Comparison of ENCODE assay signal across 8 mouse cellular contexts in genomic region chr14:59440039-59440438, GRCm38 (mm10). TPM values are rescaled to one million over a fixed set of nuclear protein-coding genes. Genes with fewer than 3 reads are reported as not detected.
DNase-seq lines count a peak whose midpoint lies in the region; ATAC-seq and TF ChIP-seq lines count a peak whose summit lies in the region.

No protein-coding gene starts in this region.

- H3K4me2 ChIP-seq in heart, embryonic 16.5 days (ENCODE audit: low read depth, low read length), result peak overlapping the region; percentile 94
- peak overlapping the region; percentile 77 for H3K4me2 ChIP-seq in forebrain, postnatal 0 days (ENCODE audit: low read depth)
- H3K4me2 ChIP-seq in midbrain, embryonic 12.5 days (replicated peaks), result peak overlapping the region; percentile 74

- H3K9me3 ChIP-seq in heart, embryonic 16.5 days (replicated peaks; ENCODE audit: control insufficient read depth, low read length), result no peaks in the 10 kb centered on the region
- H3K9me3 ChIP-seq in G1E (replicated peaks), result no peaks in the 10 kb centered on the region
- H3K9me3 ChIP-seq in forebrain, postnatal 0 days (ENCODE audit: low read length), result no peaks in the 10 kb centered on the region
- no peaks in the 10 kb centered on the region for H3K9me3 ChIP-seq in midbrain, embryonic 12.5 days

- peaks cover 5% of the 10 kb centered on the region; the same call in 1 of the 2 replicates for H3K4me1 ChIP-seq in heart, embryonic 16.5 days (ENCODE audit: control insufficient read depth, insufficient read depth, low read length)
- H3K4me1 ChIP-seq in G1E (ENCODE audit: insufficient read depth, low read depth, low read length), result peaks cover 16% of the 10 kb centered on the region
- H3K4me1 ChIP-seq in forebrain, postnatal 0 days (ENCODE audit: insufficient read depth), result no peaks in the 10 kb centered on the region
- peaks cover 7% of the 10 kb centered on the region for H3K4me1 ChIP-seq in midbrain, embryonic 12.5 days

- ATAC-seq in heart, embryonic 16.5 days (replicated peaks; ENCODE audit: extremely low read depth, insufficient read depth, low FRiP score), result no peak
- no peak for ATAC-seq in G1E (ENCODE audit: extremely low read depth, insufficient number of reproducible peaks, low FRiP score, poor library complexity, severe bottlenecking)
- no peak for ATAC-seq in forebrain, postnatal 0 days
- no peak for ATAC-seq in midbrain, embryonic 12.5 days (ENCODE audit: low FRiP score, low read depth)

- no peaks in the 10 kb centered on the region for H3K36me3 ChIP-seq in heart, embryonic 16.5 days (ENCODE audit: control insufficient read depth, insufficient read depth)
- H3K36me3 ChIP-seq in G1E (replicated peaks), result peaks cover 15% of the 10 kb centered on the region
- no peaks in the 10 kb centered on the region for H3K36me3 ChIP-seq in forebrain, postnatal 0 days (ENCODE audit: insufficient read depth)
- H3K36me3 ChIP-seq in midbrain, embryonic 12.5 days, result no peaks in the 10 kb centered on the region

- peak overlapping the region; percentile 95 for H3K9ac ChIP-seq in heart, embryonic 16.5 days (ENCODE audit: low read length)
- peak overlapping the region; percentile 66 for H3K9ac ChIP-seq in forebrain, postnatal 0 days
- H3K9ac ChIP-seq in midbrain, embryonic 12.5 days (replicated peaks), result peak overlapping the region; percentile 75

- no peak for DNase-seq in heart, adult 8-10 months (ENCODE audit: low spot score)
- DNase-seq in G1E (ENCODE audit: low spot score), result no peak
- DNase-seq in forebrain, postnatal 0 days, result no peak
- no peak for DNase-seq in thymus, postnatal 36 days
- no peak for DNase-seq in layer of hippocampus, adult 11-12 months (ENCODE audit: low spot score)
- DNase-seq in frontal cortex, postnatal 36 days (ENCODE audit: low spot score in 2 of 2), result no peak

- WGBS in heart, embryonic 16.5 days, result 8% methylated on average over 7 of the region's 7 CpGs
- WGBS in forebrain, postnatal 0 days, result 20% methylated on average over 7 of the region's 7 CpGs
- WGBS in midbrain, embryonic 12.5 days, result 15% methylated on average over 7 of the region's 7 CpGs

- no peak overlapping the region for H3K27ac ChIP-seq in heart, embryonic 16.5 days (ENCODE audit: low read length)
- no peak overlapping the region for H3K27ac ChIP-seq in forebrain, postnatal 0 days (ENCODE audit: low read depth, low read length)
- no peak overlapping the region for H3K27ac ChIP-seq in midbrain, embryonic 12.5 days (replicated peaks)

- no peaks in the 10 kb centered on the region for H3K27me3 ChIP-seq in heart, embryonic 16.5 days (ENCODE audit: control insufficient read depth, insufficient read depth, low read length)
- H3K27me3 ChIP-seq in G1E (ENCODE audit: insufficient read depth, low read length), result no peaks in the 10 kb centered on the region
- no peaks in the 10 kb centered on the region for H3K27me3 ChIP-seq in forebrain, postnatal 0 days (ENCODE audit: insufficient read depth, low read length)
- no peaks in the 10 kb centered on the region for H3K27me3 ChIP-seq in midbrain, embryonic 12.5 days

- H3K4me3 ChIP-seq in heart, embryonic 16.5 days (ENCODE audit: low read length), result peak overlapping the region; percentile 95
- H3K4me3 ChIP-seq in G1E (ENCODE audit: low read depth, low read length), result peak overlapping the region; percentile 86
- peak overlapping the region; percentile 88 for H3K4me3 ChIP-seq in forebrain, postnatal 0 days (ENCODE audit: low read depth, low read length)
- peak overlapping the region; percentile 72 for H3K4me3 ChIP-seq in midbrain, embryonic 12.5 days

- no peak for TF ChIP-seq CTCF in G1E (IDR thresholded peaks at IDR 0.05; ENCODE audit: low read depth, low read length)
- TF ChIP-seq CTCF in forebrain, postnatal 0 days (IDR thresholded peaks at IDR 0.05; ENCODE audit: low read depth), result no peak

RNA-seq across cellular contexts. Expression of gene Setdb2, which starts 0.6 kb away (rescaled TPM):
- polyA plus RNA-seq in heart, embryonic 16.5 days (2015; fragmentation: Nextera tagmentation; extraction: Ambion mirVana), result 5.8 and 6.2 TPM in 2 replicates
- 10 to 100 TPM in 1 of 4 experiments, 1 to 10 TPM in 3; 6.7 to 10.8 (median 7.6) TPM for total RNA-seq in heart, adult 8-10 months (2022)
- 53.7 and 57.9 TPM in 2 replicates for total RNA-seq in G1E (2014; fragmentation: Nextera tagmentation)
- 29.9 and 31.5 TPM in 2 replicates for total RNA-seq in G1E (2017)
- 6.8 and 9.1 TPM in 2 replicates for polyA plus RNA-seq in G1E (2012)
- total RNA-seq in forebrain, postnatal 0 days (2014; rRNA removed), result 4.9 and 7.9 TPM in 2 replicates
- polyA plus RNA-seq in forebrain, postnatal 0 days (2015; fragmentation: Nextera tagmentation; extraction: Ambion mirVana), result 4.8 and 5.2 TPM in 2 replicates
- 9.5 and 11.7 TPM in 2 replicates for polyA plus RNA-seq in midbrain, embryonic 12.5 days (2016; fragmentation: Nextera tagmentation; extraction: Ambion mirVana)

RNA-seq across cellular contexts. Expression of gene Cab39l, which starts 0.7 kb away (rescaled TPM):
- polyA plus RNA-seq in heart, embryonic 16.5 days (2015; fragmentation: Nextera tagmentation; extraction: Ambion mirVana), result 22.9 and 23.0 TPM in 2 replicates
- total RNA-seq in heart, adult 8-10 months (2022), result 10 to 100 TPM; 21.4 to 29.6 (median 24.4) TPM
- total RNA-seq in G1E (2014; fragmentation: Nextera tagmentation), result 100 and 118 TPM in 2 replicates
- total RNA-seq in G1E (2017), result 49.5 and 52.0 TPM in 2 replicates
- polyA plus RNA-seq in G1E (2012), result 2.2 and 2.3 TPM in 2 replicates
- total RNA-seq in forebrain, postnatal 0 days (2014; rRNA removed), result 17.4 and 18.7 TPM in 2 replicates
- polyA plus RNA-seq in forebrain, postnatal 0 days (2015; fragmentation: Nextera tagmentation; extraction: Ambion mirVana), result 17.6 and 20.1 TPM in 2 replicates
- polyA plus RNA-seq in midbrain, embryonic 12.5 days (2016; fragmentation: Nextera tagmentation; extraction: Ambion mirVana), result 33.2 and 34.0 TPM in 2 replicates

RNA-seq across cellular contexts. Expression of gene Phf11c, which starts 44.9 kb away (rescaled TPM):
- polyA plus RNA-seq in heart, embryonic 16.5 days (2015; fragmentation: Nextera tagmentation; extraction: Ambion mirVana), result 0.41 and 0.53 TPM in 2 replicates
- under 1 TPM; 0.30 to 0.72 (median 0.36) TPM for total RNA-seq in heart, adult 8-10 months (2022)
- total RNA-seq in G1E (2014; fragmentation: Nextera tagmentation) (5.1 and 5.8 TPM in 2 replicates), G1E (2017) (1.4 and 1.7 TPM in 2 replicates)
- 0.02 and 0.03 TPM in 2 replicates for polyA plus RNA-seq in G1E (2012)
- 0.05 and 0.38 TPM in 2 replicates for total RNA-seq in forebrain, postnatal 0 days (2014; rRNA removed)
- polyA plus RNA-seq in forebrain, postnatal 0 days (2015; fragmentation: Nextera tagmentation; extraction: Ambion mirVana), result 0.06 and 0.16 TPM in 2 replicates
- 0.46 and 0.65 TPM in 2 replicates for polyA plus RNA-seq in midbrain, embryonic 12.5 days (2016; fragmentation: Nextera tagmentation; extraction: Ambion mirVana)
